15 mouse cellular contexts compared by ENCODE assay signal in the genomic region with DNA sequence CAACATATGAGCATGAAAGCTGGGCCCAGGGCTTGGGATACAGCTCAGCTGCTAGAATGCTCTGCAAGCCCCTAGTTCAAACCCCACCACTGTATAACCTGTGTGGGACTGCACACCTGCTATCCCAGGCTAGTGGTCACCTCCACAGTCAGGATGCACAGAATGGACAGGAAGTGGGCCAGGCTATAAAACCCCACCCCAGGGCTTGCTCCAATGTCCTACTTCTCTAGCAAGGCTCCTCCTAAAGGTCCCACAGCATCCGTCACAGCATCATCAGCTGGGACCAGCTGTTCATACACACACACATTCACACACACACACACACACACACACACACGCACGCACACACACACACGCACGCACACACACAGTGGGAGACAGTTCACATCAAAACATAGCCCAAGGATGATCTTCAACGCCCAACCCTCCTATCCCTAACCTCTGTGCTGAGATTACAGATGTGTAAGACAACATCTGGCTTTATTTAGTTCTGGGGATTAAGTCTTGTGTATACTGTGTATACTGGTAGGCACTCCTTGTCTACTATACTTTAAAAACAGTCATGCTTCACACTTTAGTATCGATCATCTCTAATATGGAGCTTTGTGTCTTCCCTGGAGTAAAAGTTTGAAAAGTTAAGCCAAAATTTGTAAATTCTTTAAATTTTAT. TPM values are rescaled to one million over a fixed set of nuclear protein-coding genes. Genes with fewer than 3 reads are reported as not detected.
DNase-seq lines count a peak whose midpoint lies in the region; ATAC-seq and TF ChIP-seq lines count a peak whose summit lies in the region.
"Had no signal": no experiment of that assay in that cellular context is flagged by ENCODE, and none has a peak within 500 bp of the region (broad histone marks: within the 10 kb centered on the region; RNA-seq: fewer than 3 reads in every experiment).

No protein-coding gene starts in this region.

- no peaks in the 10 kb centered on the region for H3K9me3 ChIP-seq in heart, embryonic 16.5 days (replicated peaks; ENCODE audit: control insufficient read depth, low read length)
- no peaks in the 10 kb centered on the region for H3K9me3 ChIP-seq in embryonic facial prominence, embryonic 14.5 days (ENCODE audit: control insufficient read depth, low read length)
- H3K9me3 ChIP-seq in liver, embryonic 11.5 days (ENCODE audit: control insufficient read depth, low read length): no peaks in the 10 kb centered on the region
- H3K9me3 ChIP-seq: hindbrain, embryonic 15.5 days; limb, embryonic 12.5 days; midbrain, embryonic 13.5 days; neural tube, embryonic 12.5 days had no signal

- ATAC-seq in heart, embryonic 16.5 days (replicated peaks; ENCODE audit: extremely low read depth, insufficient read depth, low FRiP score): peak; percentile 14; the same call in 1 of the 2 replicates
- ATAC-seq in embryonic facial prominence, embryonic 14.5 days (ENCODE audit: low read depth): no peak
- ATAC-seq in liver, embryonic 11.5 days (replicated peaks; ENCODE audit: low FRiP score): no peak
- ATAC-seq: midbrain, embryonic 13.5 days had no signal

- intact Hi-C loops in left cerebral cortex, adult 2 months (cut with DNase I): loop anchor here (5.0 kb wide), 1 partner anchor 43 kb away; the partner anchor contains the start of gene Ralbp1

- H3K27ac ChIP-seq in heart, embryonic 16.5 days (ENCODE audit: low read length): no peak overlapping the region; the same call in 1 of the 2 replicates
- peak overlapping the region; percentile 66; the same call in 1 of the 2 replicates for H3K27ac ChIP-seq in left cerebral cortex, adult 2 months
- H3K27ac ChIP-seq in embryonic facial prominence, embryonic 14.5 days (replicated peaks; ENCODE audit: low read depth, low read length): peak overlapping the region; percentile 40
- no peak overlapping the region for H3K27ac ChIP-seq in liver, embryonic 11.5 days (ENCODE audit: low read depth, low read length)
- H3K27ac ChIP-seq: hindbrain, embryonic 15.5 days; limb, embryonic 12.5 days; liver, embryonic 14.5 days; neural tube, embryonic 12.5 days had no signal

- TF ChIP-seq CTCF in left cerebral cortex, adult 2 months (IDR thresholded peaks at IDR 0.05): no peak

- no peak overlapping the region for H3K4me2 ChIP-seq in heart, embryonic 16.5 days (ENCODE audit: low read depth, low read length)
- no peak overlapping the region for H3K4me2 ChIP-seq in embryonic facial prominence, embryonic 14.5 days (ENCODE audit: low read depth, low read length)
- H3K4me2 ChIP-seq in liver, embryonic 11.5 days: no peak overlapping the region
- H3K4me2 ChIP-seq: hindbrain, embryonic 15.5 days; limb, embryonic 12.5 days; midbrain, embryonic 13.5 days; neural tube, embryonic 12.5 days had no signal

- DNase-seq in heart, adult 9 months (ENCODE audit: low spot score in 2 of 2): no peak
- DNase-seq in left cerebral cortex, adult 2 months (ENCODE audit: extremely low spot score in 1 of 2, low spot score in 2 of 2): no peak
- no peak for DNase-seq in left cerebral cortex, adult 9 months (ENCODE audit: low spot score in 2 of 2)
- peak; percentile 34 for DNase-seq in 3T3-L1 (ENCODE audit: low read depth, low spot score)
- no peak for DNase-seq in embryonic facial prominence, embryonic 14.5 days (ENCODE audit: low spot score)
- DNase-seq in liver, embryonic 11.5 days (ENCODE audit: low spot score): no peak
- DNase-seq in cerebellum, adult 11 months: no peak
- DNase-seq: kidney, adult 8-10 months; thymus, adult 2 months had no signal

- peaks cover 7% of the 10 kb centered on the region; the same call in 1 of the 2 replicates for H3K4me1 ChIP-seq in heart, embryonic 16.5 days (ENCODE audit: control insufficient read depth, insufficient read depth, low read length)
- H3K4me1 ChIP-seq in embryonic facial prominence, embryonic 14.5 days (ENCODE audit: control insufficient read depth, insufficient read depth, low read length): peaks cover 14% of the 10 kb centered on the region
- 0 out of 2 replicates have a peak, but pooled peaks cover 2% of the 10 kb centered on the region for H3K4me1 ChIP-seq in liver, embryonic 11.5 days (replicated peaks; ENCODE audit: control insufficient read depth, insufficient read depth, low read length)
- H3K4me1 ChIP-seq: limb, embryonic 12.5 days had no signal

- no peak overlapping the region for H3K9ac ChIP-seq in heart, embryonic 16.5 days (ENCODE audit: low read length)
- H3K9ac ChIP-seq in embryonic facial prominence, embryonic 14.5 days (ENCODE audit: low read depth, low read length): no peak overlapping the region
- H3K9ac ChIP-seq in liver, embryonic 11.5 days (ENCODE audit: low read depth, low read length): no peak overlapping the region
- H3K9ac ChIP-seq: hindbrain, embryonic 15.5 days; limb, embryonic 12.5 days; liver, embryonic 14.5 days; midbrain, embryonic 13.5 days; neural tube, embryonic 12.5 days had no signal

- 93% methylated on average over 7 of the region's 7 CpGs for WGBS in heart, embryonic 16.5 days
- WGBS in embryonic facial prominence, embryonic 14.5 days: 60% methylated on average over 7 of the region's 7 CpGs
- 87% methylated on average over 7 of the region's 7 CpGs for WGBS in liver, embryonic 11.5 days

- H3K4me3 ChIP-seq in heart, embryonic 16.5 days (ENCODE audit: low read length): no peak overlapping the region
- no peak overlapping the region for H3K4me3 ChIP-seq in left cerebral cortex, adult 2 months
- no peak overlapping the region for H3K4me3 ChIP-seq in embryonic facial prominence, embryonic 14.5 days (ENCODE audit: low read depth, low read length)
- H3K4me3 ChIP-seq in liver, embryonic 11.5 days (ENCODE audit: low read depth, low read length): no peak overlapping the region
- H3K4me3 ChIP-seq: hindbrain, embryonic 15.5 days; limb, embryonic 12.5 days; midbrain, embryonic 13.5 days; neural tube, embryonic 12.5 days had no signal

- H3K36me3 ChIP-seq in heart, embryonic 16.5 days (ENCODE audit: control insufficient read depth, insufficient read depth): peaks cover 35% of the 10 kb centered on the region
- peaks cover 56% of the 10 kb centered on the region for H3K36me3 ChIP-seq in embryonic facial prominence, embryonic 14.5 days (ENCODE audit: control insufficient read depth, insufficient read depth, low read length)
- H3K36me3 ChIP-seq in liver, embryonic 11.5 days (ENCODE audit: control insufficient read depth, insufficient read depth, low read length): peaks cover 13% of the 10 kb centered on the region

- no peaks in the 10 kb centered on the region for H3K27me3 ChIP-seq in heart, embryonic 16.5 days (ENCODE audit: control insufficient read depth, insufficient read depth, low read length)
- H3K27me3 ChIP-seq in embryonic facial prominence, embryonic 14.5 days (replicated peaks; ENCODE audit: control insufficient read depth, insufficient read depth, low read length): no peaks in the 10 kb centered on the region
- no peaks in the 10 kb centered on the region for H3K27me3 ChIP-seq in liver, embryonic 11.5 days (replicated peaks; ENCODE audit: control insufficient read depth, insufficient read depth, low read length)
- H3K27me3 ChIP-seq: hindbrain, embryonic 15.5 days; limb, embryonic 12.5 days; midbrain, embryonic 13.5 days; neural tube, embryonic 12.5 days had no signal

RNA-seq across cellular contexts. Expression of gene Twsg1, which starts 20.7 kb away (rescaled TPM):
- 101 and 105 TPM in 2 replicates for polyA plus RNA-seq in heart, embryonic 16.5 days (2015; fragmentation: Nextera tagmentation; extraction: Ambion mirVana)
- total RNA-seq in left cerebral cortex, adult 2 months (2021): 10 to 100 TPM; 22.8 to 27.3 TPM
- 144 and 157 TPM in 2 replicates for polyA plus RNA-seq in embryonic facial prominence, embryonic 14.5 days (2014; fragmentation: Nextera tagmentation; extraction: Ambion mirVana)
- polyA plus RNA-seq in liver, embryonic 11.5 days (2014; fragmentation: Nextera tagmentation; extraction: Ambion mirVana): 47.3 and 48.4 TPM in 2 replicates

RNA-seq across cellular contexts. Expression of gene Ralbp1, which starts 44.7 kb away (rescaled TPM):
- polyA plus RNA-seq in heart, embryonic 16.5 days (2015; fragmentation: Nextera tagmentation; extraction: Ambion mirVana): 53.7 and 54.8 TPM in 2 replicates
- total RNA-seq in left cerebral cortex, adult 2 months (2021): 10 to 100 TPM; 69.3 to 69.6 TPM
- polyA plus RNA-seq in embryonic facial prominence, embryonic 14.5 days (2014; fragmentation: Nextera tagmentation; extraction: Ambion mirVana): 88.9 and 95.6 TPM in 2 replicates
- 48.7 and 55.2 TPM in 2 replicates for polyA plus RNA-seq in liver, embryonic 11.5 days (2014; fragmentation: Nextera tagmentation; extraction: Ambion mirVana)

Comparison
In these comparisons a context has a peak if more than half of its experiments do, and no peak if none do; other contexts are left out.
1. H3K27ac ChIP-seq: peak in left cerebral cortex, adult 2 months (single experiment) and embryonic facial prominence, embryonic 14.5 days (single experiment); none in heart, embryonic 16.5 days (single experiment) and liver, embryonic 11.5 days (single experiment).